Mouse (Mus musculus) lung, embryonic 15.5 days (tissue): ENCODE results near the gene Zfp14. TPM values are rescaled to one million over a fixed set of nuclear protein-coding genes. Genes with fewer than 3 reads are reported as not detected.

Experiments
- ATAC-seq: fragments of 200-750 bp; cut with Nextera tagmentation; 2 replicates; pipeline ENCODE4 v1.8.0; 2017; ENCODE audit warnings: moderate number of reproducible peaks, borderline replicate concordance; ENCODE audit not compliant: low FRiP score, low TSS enrichment; ENCODE audit errors: extremely low read depth
- H3K27ac ChIP-seq: fragments of 300-500 bp; sonication (generic); 2 replicates; pipeline ENCODE4 v1.5.1; 2015; ENCODE audit warnings: moderate library complexity, mild to moderate bottlenecking, inconsistent platforms
- H3K27me3 ChIP-seq: fragments of 300-500 bp; sonication (generic); 2 replicates; pipeline ENCODE4 v1.6.1; 2015; ENCODE audit warnings: inconsistent platforms
- H3K36me3 ChIP-seq: fragments of 300-500 bp; sonication (generic); 2 replicates; pipeline ENCODE4 v1.6.1; 2015; ENCODE audit warnings: inconsistent platforms
- H3K4me1 ChIP-seq: fragments of 300-500 bp; sonication (generic); 2 replicates; pipeline ENCODE4 v1.6.1; 2015; ENCODE audit warnings: inconsistent platforms
- H3K4me2 ChIP-seq: fragments of 300-500 bp; sonication (generic); 2 replicates; pipeline ENCODE4 v1.6.1; 2015; ENCODE audit warnings: inconsistent platforms, mild to moderate bottlenecking, moderate library complexity
- H3K4me3 ChIP-seq: fragments of 300-500 bp; sonication (generic); 2 replicates; pipeline ENCODE4 v1.5.1; 2015; ENCODE audit warnings: mild to moderate bottlenecking, inconsistent platforms
- H3K9ac ChIP-seq: fragments of 300-500 bp; sonication (generic); 2 replicates; pipeline ENCODE4 v1.6.1; 2015; ENCODE audit warnings: inconsistent platforms
- H3K9me3 ChIP-seq: fragments of 300-500 bp; sonication (generic); 2 replicates; pipeline ENCODE4 v1.6.1; 2016; ENCODE audit warnings: inconsistent platforms
- WGBS: fragments of 180-500 bp; shearing (Covaris S2); methylation state at CpG from one replicate; pipeline ENCODE4 v1.1.7; 2015; 5-methylcytosine and 5-hydroxymethylcytosine counted together
- polyA plus RNA-seq: library from polyadenylated mRNA; unstranded; fragments of >200 nt; fragmentation: Nextera tagmentation; extraction: Ambion mirVana; gene quantifications from 2 replicates; pipeline ENCODE4 v1.2.1, GENCODE M21; 2015

The Zfp14 gene
- polyA plus RNA-seq, 1 experiment from 2014 or later: 3.5 TPM

DNA sequence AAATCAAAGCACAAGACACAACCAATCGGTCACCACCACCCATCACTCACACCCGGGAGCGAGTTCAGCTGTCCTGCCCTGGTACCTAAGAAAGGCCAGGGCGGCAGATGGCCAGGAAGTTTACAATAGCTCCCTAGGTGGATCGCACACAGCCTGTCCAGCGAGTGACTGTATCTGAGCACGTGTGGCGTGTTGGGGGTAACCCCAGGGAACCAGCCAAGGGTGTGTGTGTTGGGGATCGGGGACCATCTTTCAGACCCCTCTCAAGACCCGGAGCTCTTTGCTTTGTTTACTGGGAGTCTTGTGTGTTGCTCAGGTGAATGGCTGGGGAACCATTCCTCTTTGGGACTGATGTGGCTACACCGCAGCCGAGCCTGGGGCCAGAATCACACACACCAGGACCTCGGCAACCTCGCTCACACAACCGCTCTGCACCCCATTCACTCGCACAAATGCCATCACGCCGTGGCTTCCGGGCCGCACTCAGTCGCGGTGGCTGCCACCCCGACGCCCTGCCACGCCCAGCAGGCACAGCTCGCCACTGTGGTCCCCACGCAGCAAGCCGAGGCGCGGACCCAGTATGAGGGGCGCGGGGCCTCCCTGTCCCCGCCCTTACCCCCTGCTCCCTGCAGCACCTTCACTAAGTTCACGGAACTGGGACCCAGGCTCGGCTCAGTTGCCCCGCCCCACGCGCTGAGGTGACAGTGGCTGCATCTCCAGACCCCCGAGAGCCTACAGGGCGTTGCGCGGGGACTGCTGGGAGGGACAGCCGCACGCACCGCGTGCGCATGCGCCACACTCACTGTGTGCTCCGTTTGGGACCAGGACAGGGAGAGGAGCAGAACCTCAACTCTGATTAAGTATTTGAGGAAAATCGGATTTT lies 21.2 kb upstream of the Zfp14 start, which contains the start of gene Zfp82:
Gene Zfp82 (minus strand): TSS at position 755 of the 883 bp plus-strand sequence.
- Histone ChIP-seq H3K4me3 (peak within 1 kb of the TSS; percentile 71), H3K4me1 (no peaks in the 10 kb centered on the region), H3K9ac (peak within 1 kb of the TSS; percentile 60), H3K27me3 (no peaks in the 10 kb centered on the region), H3K36me3 (peaks cover 13% of the 10 kb centered on the region), H3K27ac (0 out of 2 replicates have a peak within 1 kb of the TSS, but pooled peaks have one; percentile 29), H3K4me2 (peak within 1 kb of the TSS; percentile 87), H3K9me3 (no peaks in the 10 kb centered on the region)
- WGBS: under 1% methylated on average over 50 of the region's 50 CpGs
- ATAC-seq: peak; percentile 89

DNA sequence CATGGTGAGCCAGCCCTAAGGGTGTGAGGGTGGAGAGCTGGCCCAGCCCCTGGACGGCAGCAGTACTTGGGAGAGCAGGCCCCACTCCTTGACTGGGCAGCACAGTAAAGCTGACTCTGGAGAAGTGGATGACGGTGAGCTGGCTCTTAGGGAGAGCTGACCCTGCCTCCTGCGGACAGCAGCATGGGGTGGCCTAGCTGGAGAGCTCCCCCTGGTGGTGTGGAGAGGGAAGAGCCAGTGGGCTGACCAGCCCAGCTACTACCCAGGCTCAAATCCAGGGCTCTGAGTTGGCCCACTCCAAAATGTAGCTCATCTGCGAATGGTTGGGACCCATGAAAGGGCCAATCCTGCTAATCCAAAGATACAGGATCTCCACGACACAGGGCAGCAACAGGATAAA lies 13.4 kb upstream of the Zfp14 start:
- Histone ChIP-seq H3K4me1 (no peaks in the 10 kb centered on the region), H3K9me3 (no peaks in the 10 kb centered on the region), H3K36me3 (peaks cover 32% of the 10 kb centered on the region), H3K4me2 (no peak overlapping the region), H3K27me3 (no peaks in the 10 kb centered on the region), H3K4me3 (no peak overlapping the region), H3K27ac (no peak overlapping the region), H3K9ac (no peak overlapping the region)
- ATAC-seq: no peak
- WGBS: 81% methylated on average over 5 of the region's 5 CpGs

- no peak overlapping the region for H3K4me2 ChIP-seq
- 84% methylated on average over 5 of the region's 5 CpGs for WGBS
- H3K9me3 ChIP-seq: no peaks in the 10 kb centered on the region
- H3K27ac ChIP-seq: no peak overlapping the region
- no peak overlapping the region for H3K9ac ChIP-seq
- no peak overlapping the region for H3K4me3 ChIP-seq
- H3K36me3 ChIP-seq: peaks cover 22% of the 10 kb centered on the region; the same call in 1 of the 2 replicates
- H3K4me1 ChIP-seq: no peaks in the 10 kb centered on the region
- no peaks in the 10 kb centered on the region for H3K27me3 ChIP-seq
- no peak for ATAC-seq
Measured at GRCm38 (mm10) chr7:30062478-30062877, 11.3 kb upstream of the Zfp14 start.

- Histone ChIP-seq H3K27me3 (no peaks in the 10 kb centered on the region), H3K9me3 (no peaks in the 10 kb centered on the region), H3K9ac (no peak overlapping the region), H3K4me2 (no peak overlapping the region), H3K4me3 (no peak overlapping the region), H3K27ac (no peak overlapping the region), H3K4me1 (no peaks in the 10 kb centered on the region), H3K36me3 (peaks cover 33% of the 10 kb centered on the region)
- WGBS: 88% methylated on average over 6 of the region's 6 CpGs
- ATAC-seq: no peak
Measured at GRCm38 (mm10) chr7:30060341-30060740, 9.2 kb upstream of the Zfp14 start.

DNA sequence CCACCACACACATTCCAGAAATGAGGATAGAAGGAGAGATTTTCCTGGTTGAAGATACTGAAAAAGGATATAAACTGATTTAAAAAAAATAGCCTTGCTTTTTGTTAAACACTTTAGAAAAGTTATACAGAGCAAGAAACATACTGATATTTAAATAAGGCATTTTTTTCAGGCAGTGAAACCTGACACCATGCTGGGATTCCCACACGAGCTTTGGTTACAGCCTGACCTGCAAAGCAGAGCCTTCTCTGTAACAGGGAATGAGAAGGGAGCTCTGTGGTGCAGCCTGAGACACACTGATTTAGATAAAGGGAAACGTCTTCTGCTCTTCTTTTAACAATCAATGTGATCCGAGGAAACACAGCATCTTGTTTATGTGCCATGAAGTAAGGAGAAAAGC lies 2.4 kb upstream of the Zfp14 start:
- Histone ChIP-seq H3K27ac (no peak overlapping the region), H3K9ac (no peak overlapping the region), H3K27me3 (no peaks in the 10 kb centered on the region), H3K4me1 (peaks cover 11% of the 10 kb centered on the region), H3K4me3 (no peak overlapping the region), H3K4me2 (no peak overlapping the region), H3K9me3 (no peaks in the 10 kb centered on the region), H3K36me3 (peaks cover 16% of the 10 kb centered on the region)
- ATAC-seq: no peak
- 2% methylated on average over 3 of the region's 3 CpGs for WGBS

DNA sequence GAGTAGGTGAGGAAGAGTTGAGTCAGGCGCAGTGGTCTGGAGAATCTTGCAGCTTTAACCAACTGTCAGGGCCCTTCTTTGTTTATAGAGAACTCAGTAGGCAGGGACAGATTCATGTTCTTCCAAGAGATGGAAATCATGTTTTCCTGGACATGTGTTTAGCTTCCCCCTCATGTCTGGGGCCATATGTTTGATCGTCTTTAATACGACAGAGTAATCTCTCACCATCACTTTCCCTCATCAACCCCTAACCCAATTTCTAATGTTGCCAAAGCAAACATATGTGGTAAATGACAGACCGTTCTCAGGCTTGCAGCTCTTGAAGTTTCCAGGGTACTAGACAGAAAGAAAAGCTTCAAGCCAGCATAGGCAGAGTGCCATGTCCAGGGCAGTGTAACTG lies 3.1 kb downstream of the Zfp14 start:
- no peak for ATAC-seq
- no peak overlapping the region for H3K27ac ChIP-seq
- H3K27me3 ChIP-seq: no peaks in the 10 kb centered on the region
- H3K9me3 ChIP-seq: no peaks in the 10 kb centered on the region
- WGBS: 62% methylated on average over 4 of the region's 4 CpGs
- peaks cover 11% of the 10 kb centered on the region for H3K4me1 ChIP-seq
- no peak overlapping the region for H3K4me2 ChIP-seq
- no peak overlapping the region for H3K9ac ChIP-seq
- no peaks in the 10 kb centered on the region for H3K36me3 ChIP-seq
- no peak overlapping the region for H3K4me3 ChIP-seq

- Histone ChIP-seq H3K27ac (no peak overlapping the region), H3K36me3 (no peaks in the 10 kb centered on the region), H3K9ac (no peak overlapping the region), H3K4me2 (no peak overlapping the region), H3K4me1 (no peaks in the 10 kb centered on the region), H3K9me3 (no peaks in the 10 kb centered on the region), H3K27me3 (no peaks in the 10 kb centered on the region), H3K4me3 (no peak overlapping the region)
- ATAC-seq: no peak
- WGBS: 53% methylated on average over 9 of the region's 9 CpGs
Measured at GRCm38 (mm10) chr7:30044354-30044753, 6.8 kb downstream of the Zfp14 start.

DNA sequence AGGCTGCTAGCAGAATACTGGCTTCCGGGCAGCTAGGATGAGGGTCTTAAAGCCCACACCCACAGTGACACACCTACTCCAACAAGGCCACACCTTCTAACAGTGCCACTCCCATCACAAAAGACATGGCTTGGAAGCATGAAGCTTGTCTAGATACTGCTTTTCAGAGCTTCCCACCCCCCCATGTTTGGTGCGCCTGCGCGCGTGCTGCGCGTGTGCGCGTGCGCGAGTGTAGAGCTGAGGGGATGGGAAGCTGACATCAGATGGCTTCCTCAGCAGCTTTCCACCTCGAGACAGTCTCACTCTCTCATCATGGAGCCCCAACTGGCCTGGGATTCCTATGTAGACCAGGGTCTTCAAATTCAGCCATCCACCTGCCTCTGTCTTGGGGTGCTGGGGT lies 16.8 kb downstream of the Zfp14 start:
- 90% methylated on average over 12 of the region's 12 CpGs for WGBS

DNA sequence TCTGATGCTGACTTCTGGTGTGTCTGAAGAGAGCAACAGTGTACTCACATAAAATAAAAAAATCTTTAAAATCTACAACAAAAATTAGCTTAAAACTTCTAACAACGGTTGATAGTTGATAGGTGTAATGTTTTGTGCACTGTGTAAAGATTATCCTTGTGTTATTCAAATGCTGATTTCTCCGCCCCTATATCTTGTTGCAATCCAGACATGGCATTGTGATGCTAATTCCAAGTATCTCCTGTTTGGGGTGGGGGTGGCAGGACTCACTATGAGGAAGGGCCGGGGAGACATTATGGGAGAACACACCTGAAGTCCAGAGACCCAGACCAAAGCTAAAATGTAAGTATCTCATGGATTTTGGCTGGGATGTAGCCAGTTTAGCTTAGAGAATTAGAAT lies 19.8 kb downstream of the Zfp14 start:
- H3K27me3 ChIP-seq: no peaks in the 10 kb centered on the region
- H3K4me3 ChIP-seq: no peak overlapping the region
- no peak overlapping the region for H3K9ac ChIP-seq
- no peak overlapping the region for H3K27ac ChIP-seq
- no peaks in the 10 kb centered on the region for H3K4me1 ChIP-seq
- H3K9me3 ChIP-seq: no peaks in the 10 kb centered on the region
- 90% methylated on average over 3 of the region's 3 CpGs for WGBS
- peaks cover 9% of the 10 kb centered on the region for H3K36me3 ChIP-seq
- no peak for ATAC-seq
- no peak overlapping the region for H3K4me2 ChIP-seq

More for the DNA sequence above, 16.8 kb downstream of the Zfp14 start:
- no peak for ATAC-seq
- H3K4me2 ChIP-seq: no peak overlapping the region
- H3K4me1 ChIP-seq: no peaks in the 10 kb centered on the region
- H3K36me3 ChIP-seq: peaks cover 7% of the 10 kb centered on the region; the same call in 1 of the 2 replicates
- H3K27me3 ChIP-seq: no peaks in the 10 kb centered on the region
- H3K9me3 ChIP-seq: no peaks in the 10 kb centered on the region
- H3K9ac ChIP-seq: no peak overlapping the region
- H3K27ac ChIP-seq: no peak overlapping the region
- H3K4me3 ChIP-seq: no peak overlapping the region

DNA sequence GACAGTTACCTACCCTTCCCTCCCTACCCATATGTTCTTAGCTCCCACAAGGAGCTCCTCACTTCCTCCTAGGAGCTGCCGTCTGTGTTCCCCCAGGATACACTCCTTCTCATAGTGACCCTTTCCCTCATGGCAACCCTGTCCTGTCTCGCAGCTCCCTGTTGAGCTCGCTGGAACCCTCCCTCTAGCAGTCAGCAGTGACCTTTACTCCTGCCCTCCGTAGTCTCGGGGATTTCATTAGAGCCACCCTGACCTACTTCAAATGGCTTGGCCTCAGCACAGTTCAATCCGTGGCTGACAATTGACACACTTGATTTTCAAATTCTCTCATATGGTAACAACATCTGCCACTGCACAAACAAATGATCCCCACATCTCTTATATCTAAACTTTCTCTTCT lies 20.5 kb downstream of the Zfp14 start:
- WGBS: 28% methylated on average over 6 of the region's 6 CpGs
- peaks cover 14% of the 10 kb centered on the region for H3K36me3 ChIP-seq
- no peak overlapping the region for H3K9ac ChIP-seq
- ATAC-seq: no peak
- H3K4me2 ChIP-seq: no peak overlapping the region
- H3K27me3 ChIP-seq: no peaks in the 10 kb centered on the region
- H3K4me3 ChIP-seq: no peak overlapping the region
- H3K9me3 ChIP-seq: no peaks in the 10 kb centered on the region
- no peaks in the 10 kb centered on the region for H3K4me1 ChIP-seq
- no peak overlapping the region for H3K27ac ChIP-seq

GRCm38 (mm10) chr7:30028572-30028971 lies 22.6 kb downstream of the Zfp14 start:
- Histone ChIP-seq H3K36me3 (peaks cover 25% of the 10 kb centered on the region), H3K27ac (no peak overlapping the region)
- 81% methylated on average over 3 of the region's 3 CpGs for WGBS

DNA sequence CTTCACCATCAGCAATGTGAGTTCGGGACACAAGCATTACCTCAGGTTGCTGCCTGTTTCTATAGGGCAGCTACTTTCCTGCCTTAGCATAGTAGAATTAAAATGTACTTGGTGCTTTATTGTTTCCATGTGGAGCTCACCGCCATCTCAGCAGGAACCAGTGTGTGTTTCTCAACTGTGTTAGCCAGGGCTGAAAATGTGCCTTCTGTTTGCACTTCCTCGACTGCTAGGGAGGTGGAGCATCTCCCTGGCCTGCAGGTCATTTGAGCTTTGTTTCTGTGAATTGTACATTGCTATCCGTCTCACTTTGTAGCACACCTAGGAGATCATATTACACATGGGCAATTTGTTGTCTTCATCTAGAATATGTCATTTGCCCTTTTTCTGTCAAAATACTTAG lies 23.8 kb downstream of the Zfp14 start:
- no peak overlapping the region for H3K4me3 ChIP-seq
- no peak for ATAC-seq
- no peaks in the 10 kb centered on the region for H3K9me3 ChIP-seq
- no peak overlapping the region for H3K9ac ChIP-seq
- WGBS: 74% methylated on average over 4 of the region's 4 CpGs
- no peaks in the 10 kb centered on the region for H3K4me1 ChIP-seq
- H3K4me2 ChIP-seq: no peak overlapping the region
- H3K27ac ChIP-seq: no peak overlapping the region
- peaks cover 36% of the 10 kb centered on the region for H3K36me3 ChIP-seq
- H3K27me3 ChIP-seq: no peaks in the 10 kb centered on the region

More at GRCm38 (mm10) chr7:30028572-30028971, 22.6 kb downstream of the Zfp14 start:
- H3K4me1 ChIP-seq: no peaks in the 10 kb centered on the region
- no peak overlapping the region for H3K4me3 ChIP-seq
- no peak for ATAC-seq
- no peaks in the 10 kb centered on the region for H3K27me3 ChIP-seq
- no peaks in the 10 kb centered on the region for H3K9me3 ChIP-seq
- H3K4me2 ChIP-seq: no peak overlapping the region
- H3K9ac ChIP-seq: no peak overlapping the region
